Mouse (Mus musculus) limb, embryonic 11.5 days (tissue): ENCODE data around the gene Chac1. TPM values are rescaled to one million over a fixed set of nuclear protein-coding genes. Genes with fewer than 3 reads are reported as not detected.

ENCODE experiments used
- ATAC-seq: fragments of 200-750 bp; cut with Nextera tagmentation; 2 replicates; pipeline ENCODE4 v1.8.0; 2017; ENCODE audit warnings: low read depth; ENCODE audit not compliant: insufficient number of reproducible peaks, low FRiP score, low TSS enrichment
- DNase-seq: peaks from one replicate; pipeline ENCODE4 v3.0.0-alpha.2; 2015; ENCODE audit warnings: low spot score
- H3K27ac ChIP-seq: fragments of 300-500 bp; sonication (generic); replicated peaks from 2 replicates; pipeline ENCODE4 v1.5.1; 2014; ENCODE audit warnings: low read depth, mild to moderate bottlenecking, low read length
- H3K27me3 ChIP-seq: fragments of 300-500 bp; sonication (generic); 2 replicates; pipeline ENCODE4 v1.6.1; 2014; ENCODE audit warnings: mild to moderate bottlenecking, low read length, mixed read lengths; ENCODE audit not compliant: control insufficient read depth, insufficient read depth
- H3K36me3 ChIP-seq: fragments of 300-500 bp; sonication (generic); 2 replicates; pipeline ENCODE4 v1.6.1; 2014; ENCODE audit warnings: mild to moderate bottlenecking, low read length, moderate library complexity, mixed read lengths; ENCODE audit not compliant: control insufficient read depth, insufficient read depth
- H3K4me1 ChIP-seq: fragments of 300-500 bp; sonication (generic); 2 replicates; pipeline ENCODE4 v1.6.1; 2014; ENCODE audit warnings: low read length, mixed read lengths; ENCODE audit not compliant: control insufficient read depth, insufficient read depth
- H3K4me2 ChIP-seq: fragments of 300-500 bp; sonication (generic); 2 replicates; pipeline ENCODE4 v1.6.1; 2014; ENCODE audit warnings: low read depth, mild to moderate bottlenecking, moderate library complexity; ENCODE audit not compliant: severe bottlenecking
- H3K4me3 ChIP-seq: fragments of 300-500 bp; sonication (generic); 2 replicates; pipeline ENCODE4 v1.5.1; 2014; ENCODE audit warnings: low read depth, low read length
- H3K9ac ChIP-seq: fragments of 300-500 bp; sonication (generic); 2 replicates; pipeline ENCODE4 v1.6.1; 2014; ENCODE audit warnings: mild to moderate bottlenecking, low read length
- H3K9me3 ChIP-seq: fragments of 300-500 bp; sonication (generic); 2 replicates; pipeline ENCODE4 v1.6.1; 2016; ENCODE audit warnings: low read length; ENCODE audit not compliant: control insufficient read depth
- WGBS: fragments of 180-500 bp; shearing (Covaris S2); extraction: QIAGEN DNeasy Blood & Tissue Kit; methylation state at CpG from one replicate; pipeline ENCODE4 v1.1.7; 2014; 5-methylcytosine and 5-hydroxymethylcytosine counted together
- polyA plus RNA-seq: library from polyadenylated mRNA; unstranded; fragments of >200 nt; fragmentation: Nextera tagmentation; extraction: Ambion mirVana; gene quantifications from 2 replicates; pipeline ENCODE4 v1.2.1, GENCODE M21; 2014

The Chac1 gene
- polyA plus RNA-seq, 1 experiment from 2014 or later, result 0.69 TPM

GRCm38 (mm10) chr2:119355651-119356050, 4.6 kb downstream of the Chac1 start:
- no peaks in the 10 kb centered on the region for H3K36me3 ChIP-seq
- WGBS, result 30% methylated on average over 7 of the region's 7 CpGs
- ATAC-seq (no peak), DNase-seq (no peak)
- H3K9ac ChIP-seq, result no peak overlapping the region
- no peak overlapping the region for H3K27ac ChIP-seq
- no peaks in the 10 kb centered on the region; the same call in 1 of the 2 replicates for H3K9me3 ChIP-seq
- no peak overlapping the region for H3K4me3 ChIP-seq
- peaks cover 2% of the 10 kb centered on the region for H3K4me1 ChIP-seq
- peaks cover 5% of the 10 kb centered on the region for H3K27me3 ChIP-seq
- no peak overlapping the region for H3K4me2 ChIP-seq

- Histone ChIP-seq H3K27ac (no peak overlapping the region), H3K4me2 (no peak overlapping the region), H3K4me1 (no peaks in the 10 kb centered on the region), H3K27me3 (peaks cover 4% of the 10 kb centered on the region), H3K9ac (no peak overlapping the region), H3K9me3 (no peaks in the 10 kb centered on the region; the same call in 1 of the 2 replicates), H3K36me3 (no peaks in the 10 kb centered on the region), H3K4me3 (no peak overlapping the region)
- ATAC-seq (no peak), DNase-seq (no peak)
Measured at GRCm38 (mm10) chr2:119356310-119356709, 5.3 kb downstream of the Chac1 start.

DNA sequence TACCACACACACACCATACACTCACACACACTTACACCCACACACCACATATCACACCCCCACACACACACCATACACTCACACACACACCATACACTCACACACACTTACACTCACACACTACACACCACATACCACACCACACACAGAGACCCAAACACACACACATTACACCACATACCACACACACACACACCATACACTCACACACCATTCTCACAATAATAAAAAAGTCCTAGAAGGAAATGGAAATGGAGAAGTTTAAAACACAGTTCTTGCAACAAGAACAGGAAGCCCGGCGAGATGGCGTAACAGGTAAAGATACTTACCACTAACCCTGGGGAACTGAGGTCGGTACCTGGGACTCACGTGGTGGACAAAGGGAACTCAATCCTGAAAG, 5.8 kb downstream of the Chac1 start:
- Histone ChIP-seq H3K36me3 (no peaks in the 10 kb centered on the region), H3K27ac (no peak overlapping the region), H3K9me3 (no peaks in the 10 kb centered on the region; the same call in 1 of the 2 replicates), H3K4me3 (no peak overlapping the region), H3K9ac (no peak overlapping the region), H3K4me2 (no peak overlapping the region), H3K4me1 (no peaks in the 10 kb centered on the region), H3K27me3 (no peaks in the 10 kb centered on the region)
- DNase-seq, result no peak
- ATAC-seq, result no peak
- WGBS, result 94% methylated on average over 5 of the region's 5 CpGs

DNA sequence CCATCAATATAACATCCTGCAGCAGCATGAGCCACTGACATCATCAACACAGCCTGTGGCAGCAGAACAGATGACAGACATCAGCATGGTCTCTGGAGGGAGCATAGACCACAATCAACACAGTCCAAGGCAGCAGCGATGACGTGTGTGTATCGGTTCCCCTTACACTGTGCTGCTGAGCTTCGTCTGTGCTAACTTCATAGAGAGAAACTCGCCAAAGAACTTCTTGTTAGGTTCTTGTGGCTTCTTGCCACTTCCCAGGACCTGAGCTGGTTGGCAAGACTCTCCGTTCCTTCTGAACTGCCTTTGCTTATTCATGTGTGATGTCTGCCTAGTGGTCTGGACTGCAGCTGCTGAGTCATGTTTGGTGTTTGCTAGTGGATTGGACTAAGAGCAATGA, 7.2 kb downstream of the Chac1 start:
- no peaks in the 10 kb centered on the region for H3K4me1 ChIP-seq
- H3K27ac ChIP-seq, result no peak overlapping the region
- DNase-seq (no peak), ATAC-seq (no peak)
- H3K27me3 ChIP-seq, result no peaks in the 10 kb centered on the region
- H3K9me3 ChIP-seq, result no peaks in the 10 kb centered on the region; the same call in 1 of the 2 replicates
- no peak overlapping the region for H3K9ac ChIP-seq
- no peak overlapping the region for H3K4me2 ChIP-seq
- WGBS, result 90% methylated on average over 6 of the region's 6 CpGs
- H3K4me3 ChIP-seq, result no peak overlapping the region
- no peaks in the 10 kb centered on the region for H3K36me3 ChIP-seq

- Histone ChIP-seq H3K4me2 (no peak overlapping the region), H3K36me3 (no peaks in the 10 kb centered on the region), H3K27me3 (no peaks in the 10 kb centered on the region), H3K27ac (no peak overlapping the region), H3K9ac (no peak overlapping the region), H3K4me1 (no peaks in the 10 kb centered on the region), H3K4me3 (no peak overlapping the region), H3K9me3 (no peaks in the 10 kb centered on the region)
- ATAC-seq (no peak), DNase-seq (no peak)
- 79% methylated on average over 2 of the region's 2 CpGs for WGBS
Measured at GRCm38 (mm10) chr2:119359721-119360291, 8.8 kb downstream of the Chac1 start.

GRCm38 (mm10) chr2:119364969-119365368, 13.9 kb downstream of the Chac1 start:
- ATAC-seq, result no peak
- Histone ChIP-seq H3K9me3 (no peaks in the 10 kb centered on the region), H3K27me3 (no peaks in the 10 kb centered on the region), H3K9ac (no peak overlapping the region), H3K27ac (no peak overlapping the region), H3K4me1 (no peaks in the 10 kb centered on the region), H3K4me3 (no peak overlapping the region), H3K4me2 (no peak overlapping the region), H3K36me3 (no peaks in the 10 kb centered on the region)
- WGBS, result 99% methylated on average over 3 of the region's 3 CpGs
- DNase-seq, result no peak

DNA sequence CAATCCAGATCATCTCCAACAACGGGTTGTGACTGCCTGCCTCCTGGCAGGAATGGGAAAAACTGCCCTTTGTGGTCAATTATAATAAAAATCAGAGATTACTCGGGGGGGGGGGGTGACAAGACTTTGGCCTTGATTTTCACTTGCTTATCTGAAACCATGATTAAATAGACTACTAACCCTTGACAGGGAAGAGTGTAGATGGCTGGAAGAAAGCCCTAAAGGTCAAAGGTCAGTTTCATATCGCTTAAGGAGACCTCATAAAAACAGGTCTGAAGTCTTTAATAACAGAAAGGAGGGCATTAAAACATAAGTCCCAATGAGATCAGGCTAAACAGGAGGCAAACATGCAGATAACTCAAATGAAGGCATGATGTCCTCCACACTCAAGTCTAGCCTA, 16.3 kb downstream of the Chac1 start:
- Histone ChIP-seq H3K4me3 (no peak overlapping the region), H3K4me1 (no peaks in the 10 kb centered on the region), H3K27me3 (no peaks in the 10 kb centered on the region), H3K4me2 (no peak overlapping the region), H3K27ac (no peak overlapping the region), H3K36me3 (peaks cover 1% of the 10 kb centered on the region; the same call in 1 of the 2 replicates), H3K9me3 (no peaks in the 10 kb centered on the region), H3K9ac (no peak overlapping the region)
- ATAC-seq (no peak), DNase-seq (no peak)
- 75% methylated on average over 3 of the region's 3 CpGs for WGBS

DNA sequence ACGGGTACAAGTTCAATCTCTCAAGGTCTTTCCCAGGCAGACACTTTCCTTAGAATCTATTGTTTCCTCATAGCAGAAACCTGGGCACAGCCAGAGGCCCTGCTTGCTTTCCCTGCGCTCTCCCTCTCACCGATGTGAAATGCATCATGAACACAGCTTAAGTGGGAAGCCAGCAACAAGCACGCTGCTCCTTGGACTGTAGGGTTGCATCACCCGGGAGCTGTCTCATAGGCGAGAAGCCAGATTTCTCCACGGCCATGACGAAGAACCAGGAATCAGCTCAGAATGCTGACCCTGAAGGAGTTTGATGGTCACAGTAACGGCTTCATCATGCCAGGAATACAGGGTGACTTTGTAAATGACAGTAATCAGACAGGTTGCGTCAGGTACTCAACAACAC, 19.1 kb downstream of the Chac1 start:
- Histone ChIP-seq H3K9ac (no peak overlapping the region), H3K4me3 (no peak overlapping the region), H3K36me3 (peaks cover 10% of the 10 kb centered on the region; the same call in 1 of the 2 replicates), H3K4me2 (no peak overlapping the region), H3K27me3 (no peaks in the 10 kb centered on the region), H3K9me3 (no peaks in the 10 kb centered on the region), H3K4me1 (no peaks in the 10 kb centered on the region), H3K27ac (no peak overlapping the region)
- DNase-seq, result no peak
- ATAC-seq, result no peak
- 96% methylated on average over 10 of the region's 10 CpGs for WGBS

- Histone ChIP-seq H3K9ac (no peak overlapping the region), H3K27me3 (no peaks in the 10 kb centered on the region), H3K27ac (no peak overlapping the region), H3K36me3 (peaks cover 33% of the 10 kb centered on the region), H3K4me2 (no peak overlapping the region), H3K9me3 (no peaks in the 10 kb centered on the region), H3K4me3 (no peak overlapping the region), H3K4me1 (no peaks in the 10 kb centered on the region)
- no peak for ATAC-seq
- WGBS, result 86% methylated on average over 9 of the region's 9 CpGs
- DNase-seq, result no peak
Measured at GRCm38 (mm10) chr2:119377286-119377685, 26.3 kb downstream of the Chac1 start.
